Mouse (Mus musculus): ENCODE results near the gene Ttyh3.

DNA sequence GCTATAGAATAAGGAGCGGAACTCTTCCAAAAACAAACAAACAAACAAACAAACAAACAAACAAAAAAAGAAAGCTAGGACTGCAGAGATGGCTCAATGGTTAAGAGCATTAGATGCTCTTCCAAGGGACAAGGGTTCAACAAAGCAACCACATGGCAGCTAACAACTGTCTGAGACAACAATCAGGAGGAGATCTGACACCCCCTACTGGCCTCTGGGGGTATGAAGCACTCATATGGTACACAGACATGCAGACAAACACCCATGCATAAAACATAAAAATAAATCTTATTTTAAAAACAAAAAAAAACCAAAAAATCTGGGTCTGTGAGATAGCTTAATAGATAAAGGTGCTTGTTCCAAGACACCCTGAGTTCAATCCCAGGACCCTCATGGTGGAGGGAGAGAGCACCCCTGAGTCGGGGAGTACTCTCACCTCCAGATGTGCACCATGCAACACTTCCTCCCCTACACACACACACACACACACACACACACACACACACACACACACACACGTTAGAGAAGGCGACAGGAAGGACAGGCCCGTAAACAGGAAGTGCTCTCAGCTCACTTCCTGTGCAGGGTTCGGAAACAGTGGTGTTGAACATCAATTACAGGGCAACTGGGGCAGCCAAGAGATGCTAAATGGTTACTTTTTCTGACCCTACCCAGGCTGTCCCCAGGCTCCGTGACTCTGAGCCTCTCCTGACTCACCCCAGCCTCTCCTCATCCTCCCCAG is 12.3 kb downstream of the Ttyh3 start:
- TF ChIP-seq CTCF (IDR thresholded peaks at IDR 0.05; ENCODE audit: low read depth, low read length) (no peak), GATA1 (IDR thresholded peaks at IDR 0.05; ENCODE audit: borderline replicate concordance, low read length) (no peak), GATA2 (IDR thresholded peaks at IDR 0.05; ENCODE audit: borderline replicate concordance, low read depth, low read length) (no peak), TAL1 (conservative IDR thresholded peaks at IDR 0.05; ENCODE audit: low read depth, low read length) (no peak)
